Mouse (Mus musculus): ENCODE data around the gene Zkscan16.

GRCm38 (mm10) chr4:58923933-58924332 lies 19.5 kb upstream of the Zkscan16 start:
- TF ChIP-seq CTCF (IDR thresholded peaks at IDR 0.05; ENCODE audit: extremely low read depth, insufficient read length, insufficient replicate concordance, low read depth, low read length), result no peak
- no peak for TF ChIP-seq POLR2A (IDR thresholded peaks at IDR 0.05; ENCODE audit: low read depth, low read length)

Measured in small intestine, adult 2 months (tissue).